ENCODE assay signal across 15 mouse cellular contexts in the genomic region with DNA sequence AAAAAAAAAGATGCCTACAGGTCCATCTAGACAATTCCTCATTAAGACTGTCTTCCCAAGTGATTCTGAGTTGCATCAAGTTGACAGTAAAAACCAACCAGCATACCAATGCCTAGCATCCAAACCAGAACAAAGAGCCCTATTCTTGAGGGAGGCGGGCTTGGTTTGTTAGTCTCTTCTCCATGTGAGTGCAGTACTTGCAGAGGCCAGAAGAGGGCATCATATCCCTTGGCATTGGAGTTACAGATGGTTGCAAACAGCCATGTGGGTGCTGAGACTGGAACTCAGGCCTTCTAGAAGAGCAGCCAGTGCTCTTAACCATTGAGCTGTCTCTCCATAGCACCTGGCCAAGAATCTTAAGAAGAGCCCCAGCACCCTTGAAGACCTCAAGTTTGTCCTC. TPM values are rescaled to one million over a fixed set of nuclear protein-coding genes. Genes with fewer than 3 reads are reported as not detected.
DNase-seq lines count a peak whose midpoint lies in the region; ATAC-seq and TF ChIP-seq lines count a peak whose summit lies in the region.
"Had no signal": no experiment of that assay in that cellular context is flagged by ENCODE, and none has a peak within 500 bp of the region (broad histone marks: within the 10 kb centered on the region; RNA-seq: fewer than 3 reads in every experiment).

No protein-coding gene starts in this region.

- ATAC-seq in intestine, postnatal 0 days = no peak
- ATAC-seq in intestine, embryonic 15.5 days = no peak

- no peaks in the 10 kb centered on the region for H3K27me3 ChIP-seq in intestine, postnatal 0 days (replicated peaks; ENCODE audit: control insufficient read depth, insufficient read depth, low read length)
- no peaks in the 10 kb centered on the region for H3K27me3 ChIP-seq in intestine, embryonic 15.5 days (replicated peaks)
- H3K27me3 ChIP-seq: CH12.LX; liver, embryonic 13.5 days had no signal

- no peaks in the 10 kb centered on the region for H3K9me3 ChIP-seq in intestine, postnatal 0 days (ENCODE audit: control insufficient read depth)
- H3K9me3 ChIP-seq in intestine, embryonic 15.5 days = no peaks in the 10 kb centered on the region
- H3K9me3 ChIP-seq: limb, embryonic 10.5 days; liver, embryonic 13.5 days had no signal

- H3K27ac ChIP-seq in intestine, postnatal 0 days (ENCODE audit: low read depth, low read length) = no peak overlapping the region
- no peak overlapping the region for H3K27ac ChIP-seq in intestine, embryonic 15.5 days
- H3K27ac ChIP-seq: limb, embryonic 10.5 days; liver, embryonic 13.5 days had no signal

- no peak overlapping the region for H3K4me3 ChIP-seq in intestine, postnatal 0 days (ENCODE audit: low read depth, low read length)
- no peak overlapping the region for H3K4me3 ChIP-seq in intestine, embryonic 15.5 days (replicated peaks)
- H3K4me3 ChIP-seq: limb, embryonic 10.5 days; liver, embryonic 13.5 days had no signal

- WGBS in intestine, postnatal 0 days = 92% methylated on average over 1 of the region's 1 CpGs
- WGBS in intestine, embryonic 15.5 days = 94% methylated on average over 1 of the region's 1 CpGs

- no peak overlapping the region for H3K9ac ChIP-seq in intestine, postnatal 0 days (ENCODE audit: low read depth, low read length)
- H3K9ac ChIP-seq in intestine, embryonic 15.5 days = no peak overlapping the region
- H3K9ac ChIP-seq: liver, embryonic 13.5 days had no signal

- TF ChIP-seq CTCF in intestine, postnatal 0 days (IDR thresholded peaks at IDR 0.05; ENCODE audit: low read depth) = peak; percentile 38

- H3K4me2 ChIP-seq in intestine, postnatal 0 days (replicated peaks; ENCODE audit: low read depth) = no peak overlapping the region
- H3K4me2 ChIP-seq in intestine, embryonic 15.5 days (replicated peaks) = no peak overlapping the region
- H3K4me2 ChIP-seq: liver, embryonic 13.5 days had no signal

- H3K4me1 ChIP-seq in intestine, postnatal 0 days (replicated peaks; ENCODE audit: control insufficient read depth, insufficient read depth, low read length) = no peaks in the 10 kb centered on the region
- H3K4me1 ChIP-seq in intestine, embryonic 15.5 days (replicated peaks) = no peaks in the 10 kb centered on the region
- H3K4me1 ChIP-seq: limb, embryonic 10.5 days; liver, embryonic 13.5 days had no signal

- peak; percentile 6 for DNase-seq in thymus, postnatal 25 days
- DNase-seq in thymus, postnatal 0 days (ENCODE audit: low spot score) = no peak
- peak; percentile 74 for DNase-seq in R1 (ENCODE audit: low read depth, low spot score)
- DNase-seq in left cerebral cortex, adult 8-10 months (ENCODE audit: low spot score in 2 of 2) = no peak
- DNase-seq in kidney, postnatal 14 days = no peak
- DNase-seq: heart, postnatal 4 days; liver, embryonic 13.5 days; lung, postnatal 10 days; right cerebral cortex, postnatal 14 days; thymus, adult 18-20 months had no signal

- no peaks in the 10 kb centered on the region for H3K36me3 ChIP-seq in intestine, postnatal 0 days (ENCODE audit: control insufficient read depth, insufficient read depth)
- H3K36me3 ChIP-seq in intestine, embryonic 15.5 days = no peaks in the 10 kb centered on the region
- H3K36me3 ChIP-seq: limb, embryonic 10.5 days; liver, embryonic 13.5 days had no signal

RNA-seq across cellular contexts. Expression of gene Dnah10, which starts 36.9 kb away (rescaled TPM):
- polyA plus RNA-seq in intestine, postnatal 0 days (2015; fragmentation: Nextera tagmentation; extraction: Ambion mirVana) = 0.01 TPM in 2 replicates
- polyA plus RNA-seq in intestine, embryonic 15.5 days (2015; fragmentation: Nextera tagmentation; extraction: Ambion mirVana) = 0.04 and 0.10 TPM in 2 replicates
- polyA plus RNA-seq in thymus, postnatal 0 days (2015; fragmentation: Nextera tagmentation; extraction: Ambion mirVana) = 0.03 and 0.04 TPM in 2 replicates
- total RNA-seq in left cerebral cortex, adult 8-10 months (2022) = under 1 TPM; 0.59 to 0.72 (median 0.67) TPM
- total RNA-seq: megakaryocyte-erythroid progenitor cell, adult 5-6 weeks had no signal
- polyA plus RNA-seq: liver, embryonic 13.5 days had no signal

Comparison
In these comparisons a context has a peak if more than half of its experiments do, and no peak if none do; other contexts are left out.
1. DNase-seq: peak in thymus, postnatal 25 days (single experiment) and R1 (single experiment); none in thymus, postnatal 0 days (single experiment), left cerebral cortex, adult 8-10 months (0 of 2) and kidney, postnatal 14 days (single experiment).